Mouse (Mus musculus) layer of hippocampus, adult 9-10 months (tissue): ENCODE measurements around the gene Piwil4.
A peak's percentile ranks its signal among the peaks of the same experiment; 100 is the strongest.
"Not testable (repeated sequence)": the region's sequence is repeated elsewhere in the genome, so short reads cannot be mapped to it uniquely, and the experiment has no call there.

Source experiments
- DNase-seq: peaks from one replicate; pipeline ENCODE4 v3.0.0; 2022; ENCODE audit warnings: low spot score

Gene Piwil4

DNA sequence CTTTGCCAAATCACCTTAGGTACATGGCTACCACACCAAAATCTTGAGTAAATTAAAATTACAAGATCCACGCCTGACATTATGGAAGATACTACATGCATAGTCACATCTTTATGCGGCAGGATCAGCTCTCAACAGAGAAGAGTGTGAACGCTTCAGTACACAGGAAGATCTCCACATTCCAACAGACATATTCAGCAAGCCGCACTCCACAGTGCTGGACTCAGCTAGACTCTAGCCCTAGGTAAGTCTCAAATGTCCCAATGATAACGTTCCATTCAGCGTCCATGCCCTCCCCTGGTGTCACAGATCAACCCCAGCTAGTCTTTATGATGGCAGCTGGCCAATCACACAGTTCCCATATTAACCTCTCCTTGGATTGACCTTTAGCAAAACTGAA is 14.5 kb downstream of the Piwil4 start:
- DNase-seq = no peak

DNA sequence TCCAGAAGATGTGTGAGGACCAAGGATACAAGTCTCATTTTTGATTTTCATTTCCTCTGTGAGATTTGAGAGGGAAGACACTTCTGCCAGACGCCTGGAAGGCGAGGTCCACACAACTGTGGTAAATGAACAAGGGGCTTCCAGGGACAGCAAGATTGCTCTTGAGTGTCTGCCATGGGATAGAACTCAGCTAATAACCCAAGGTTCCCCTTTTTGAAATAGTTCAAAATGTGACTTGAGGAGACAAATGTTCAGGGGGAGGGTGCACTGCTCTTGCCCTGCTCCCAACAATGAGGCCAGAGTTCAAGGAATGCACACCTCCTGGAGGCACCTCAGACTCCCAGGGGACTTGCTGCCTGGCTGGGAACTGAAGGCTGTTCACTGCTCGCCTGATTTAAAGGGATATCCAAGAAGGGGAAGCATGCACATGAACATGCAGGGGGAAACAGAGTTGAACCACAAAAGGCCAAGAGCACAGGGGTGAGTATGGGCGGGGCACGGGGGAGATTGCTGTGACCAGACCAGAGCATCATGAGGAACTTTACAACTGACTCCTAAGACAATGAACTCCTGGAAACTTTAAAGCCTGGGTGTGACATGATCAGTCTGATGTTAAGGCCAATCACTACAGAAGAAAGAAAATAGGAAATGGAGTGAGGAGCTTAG is 15.6 kb downstream of the Piwil4 start:
- DNase-seq = no peak

DNA sequence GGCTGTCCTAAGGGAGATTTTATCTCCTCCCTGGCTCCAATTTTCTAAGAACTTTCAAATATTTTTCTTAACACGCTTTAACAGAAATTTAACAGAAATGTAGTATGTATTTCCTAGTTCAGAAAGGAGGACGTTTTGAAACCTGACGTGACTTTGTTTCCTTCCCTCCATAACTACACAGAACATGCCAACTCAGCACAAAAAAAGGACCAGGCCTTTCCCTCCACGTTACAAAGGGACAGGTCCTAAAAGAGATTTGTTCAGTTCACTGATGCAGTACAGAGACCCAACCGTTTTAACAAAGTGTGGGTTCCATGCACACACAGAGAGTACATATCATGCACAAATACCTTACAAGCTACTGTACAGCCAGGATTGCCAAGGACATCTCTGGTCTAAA is 18.9 kb downstream of the Piwil4 start:
- no peak for DNase-seq

DNA sequence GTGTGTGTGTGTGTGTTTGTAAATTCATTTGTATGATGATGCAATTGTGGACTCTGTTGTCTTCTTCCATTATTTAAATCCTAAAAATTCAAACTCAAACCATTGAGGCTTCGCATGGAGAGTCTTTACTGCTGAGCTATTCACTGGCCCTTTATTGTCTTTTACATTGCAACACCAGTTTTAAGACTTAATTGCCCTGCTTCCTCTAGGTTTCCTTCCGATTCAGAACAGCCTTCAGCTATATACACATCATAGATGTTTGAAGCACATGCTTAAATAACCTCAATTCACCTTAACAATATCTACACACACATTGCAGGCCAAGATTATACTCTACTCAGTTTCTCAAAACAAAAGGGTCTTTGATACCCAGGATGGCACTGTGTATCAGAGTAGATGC is 20.1 kb downstream of the Piwil4 start:
- DNase-seq = no peak

DNA sequence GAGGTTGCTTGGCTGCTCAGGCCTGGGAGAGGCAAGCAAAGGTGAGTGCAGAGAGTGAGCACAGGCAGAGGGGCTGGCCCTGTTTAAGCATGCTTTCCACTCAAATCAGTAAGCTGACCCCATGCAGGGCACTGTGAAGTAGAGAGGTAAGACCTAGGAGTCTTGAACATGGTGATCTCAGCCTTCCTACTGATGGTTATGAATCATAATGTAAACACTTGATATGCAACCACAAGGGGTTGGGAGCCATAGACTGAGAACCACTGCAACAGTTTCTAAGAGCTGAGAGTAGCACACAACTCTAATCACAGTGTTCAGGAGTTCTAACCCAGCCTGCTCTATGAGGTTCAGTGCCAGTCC is 22.2 kb downstream of the Piwil4 start:
- no peak for DNase-seq

DNA sequence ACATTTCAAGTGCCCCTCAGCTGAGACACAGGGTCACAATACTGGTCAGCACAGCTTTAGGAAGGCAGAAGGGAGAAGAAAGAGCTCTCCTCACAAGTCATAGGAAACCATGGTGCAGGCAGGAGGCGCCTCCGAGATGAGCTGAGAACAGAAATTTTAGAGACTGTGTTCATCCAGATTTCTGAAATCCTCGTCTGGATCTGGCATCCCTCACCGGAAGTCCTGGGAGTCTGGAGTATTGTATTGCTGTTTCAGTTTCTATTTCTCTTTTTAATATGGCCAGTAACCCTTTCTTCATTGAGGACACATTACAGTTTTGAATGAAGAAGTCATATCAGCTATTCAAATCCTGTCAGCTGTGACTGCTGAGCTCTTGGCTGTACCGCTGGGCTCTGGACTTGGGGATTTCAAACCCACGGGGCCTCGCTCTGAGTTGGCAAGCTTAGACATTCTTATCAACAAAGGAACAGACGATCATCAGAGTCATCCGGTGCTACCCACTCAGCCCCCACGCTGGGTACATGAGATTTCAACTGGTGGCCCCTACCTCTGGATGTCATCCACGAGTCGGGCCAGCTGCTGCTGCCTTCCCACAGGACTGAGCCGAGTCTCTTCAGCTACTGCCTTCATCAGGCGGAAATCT is 22.7 kb downstream of the Piwil4 start:
- DNase-seq = no peak

DNA sequence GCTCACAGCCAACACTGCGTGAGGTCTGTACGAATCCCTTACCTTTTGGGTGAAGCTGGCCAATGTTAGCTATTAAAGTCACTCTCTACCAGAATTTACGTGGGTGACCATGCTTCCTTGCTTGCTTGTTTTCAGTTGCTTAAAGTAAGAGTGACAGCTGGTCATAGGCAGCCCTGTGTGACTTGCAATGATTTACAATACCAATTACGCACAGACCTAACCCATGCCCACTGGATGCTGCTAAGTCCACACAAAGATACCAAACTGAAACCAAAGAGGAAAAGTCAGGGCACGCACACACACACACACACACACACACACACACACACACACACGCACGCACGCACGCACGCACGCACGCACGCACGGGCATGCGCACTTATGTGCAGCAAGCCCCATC is 25.3 kb downstream of the Piwil4 start:
- no peak for DNase-seq

DNA sequence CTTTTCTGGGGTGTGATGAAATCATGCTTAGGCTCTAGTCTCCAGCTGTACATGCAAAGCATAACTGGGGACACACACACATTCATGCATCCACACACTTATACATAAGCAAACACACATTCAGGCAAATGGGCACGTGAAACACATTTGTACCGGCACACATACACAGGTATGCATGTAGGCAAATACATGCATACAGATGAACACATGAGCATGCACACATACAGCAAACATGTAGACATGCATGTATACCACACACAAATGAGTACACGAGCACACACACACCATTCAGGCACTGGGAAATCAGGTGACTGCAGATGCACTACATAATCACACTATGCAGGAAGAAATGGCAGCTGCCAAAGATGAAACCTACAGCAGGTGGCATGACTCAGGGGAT is 29.6 kb downstream of the Piwil4 start:
- no peak for DNase-seq

DNA sequence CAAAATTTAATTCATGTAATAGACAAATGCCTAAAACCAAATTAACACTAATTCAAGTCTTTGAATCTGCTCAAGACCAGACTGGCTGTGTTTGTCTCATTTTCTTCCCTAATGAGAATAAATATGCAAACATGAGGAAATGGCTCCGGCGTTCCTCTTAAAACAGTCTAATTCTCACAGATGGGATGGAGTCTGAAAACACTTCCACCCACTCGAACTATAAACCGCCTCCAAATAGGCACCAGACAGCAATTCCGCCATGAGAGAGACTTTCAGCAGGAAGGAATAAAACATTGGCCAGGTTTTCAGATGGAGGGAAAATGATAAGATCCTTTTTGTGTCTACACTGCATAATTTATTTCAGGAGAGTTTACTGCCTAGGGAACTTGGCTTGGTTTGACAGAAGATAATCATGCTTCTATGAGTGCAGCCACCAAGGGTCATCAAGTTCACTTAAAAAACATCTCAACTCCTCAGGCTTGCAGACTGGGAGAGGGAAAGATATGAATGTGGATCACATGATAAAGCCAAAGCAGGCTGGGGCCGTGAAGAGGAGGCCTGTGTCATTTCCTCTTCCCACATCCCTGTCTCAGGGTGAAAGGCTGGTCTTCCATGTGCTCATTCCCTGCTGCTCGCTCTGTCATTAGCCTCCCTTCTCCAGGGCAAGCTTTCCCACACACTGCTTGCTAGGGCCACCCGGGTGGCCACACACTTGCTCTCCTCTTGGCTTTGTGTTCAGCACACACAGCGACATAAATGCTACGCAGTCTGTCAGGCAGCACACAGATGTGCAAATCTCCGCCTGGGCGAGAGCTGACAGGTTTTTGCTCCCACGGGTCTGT is 35.0 kb downstream of the Piwil4 start:
- DNase-seq = peak; percentile 38

DNA sequence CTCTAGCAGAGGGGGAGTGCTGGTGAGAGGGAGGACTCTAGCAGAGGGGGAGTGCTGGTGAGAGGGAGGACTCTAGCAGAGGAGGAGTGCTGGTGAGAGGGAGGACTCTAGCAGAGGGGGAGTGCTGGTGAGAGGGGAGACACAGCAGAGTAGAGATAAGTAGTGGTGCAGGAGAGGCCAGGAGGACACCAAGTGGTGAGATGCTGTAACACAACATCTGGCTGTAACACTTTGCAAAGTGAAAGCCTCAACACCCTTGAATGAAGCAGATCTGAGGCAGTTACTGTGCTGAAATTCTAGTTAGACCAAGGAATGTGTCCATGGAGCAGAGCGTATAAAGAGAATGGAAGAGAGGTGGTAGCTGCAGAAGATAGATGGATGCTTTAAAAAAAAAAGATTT is 39.7 kb downstream of the Piwil4 start:
- DNase-seq = not testable (repeated sequence)

DNA sequence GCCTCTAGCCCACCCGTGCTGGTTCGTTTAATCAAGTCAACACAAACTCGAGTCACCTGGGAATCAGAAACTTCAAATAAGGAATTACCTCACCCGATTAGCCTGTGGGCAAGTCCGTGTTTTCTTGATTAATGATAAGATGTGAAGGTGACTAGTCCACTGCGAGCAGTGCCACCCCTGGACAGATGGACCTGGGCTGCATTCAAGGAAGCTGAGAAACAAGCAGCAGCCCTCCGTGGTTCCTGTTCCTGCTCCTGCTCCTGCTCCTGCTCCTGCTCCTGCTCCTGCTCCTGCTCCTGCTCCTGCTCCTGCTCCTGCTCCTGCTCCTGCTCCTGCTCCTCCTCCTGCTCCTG is 41.3 kb downstream of the Piwil4 start:
- DNase-seq = no peak

DNA sequence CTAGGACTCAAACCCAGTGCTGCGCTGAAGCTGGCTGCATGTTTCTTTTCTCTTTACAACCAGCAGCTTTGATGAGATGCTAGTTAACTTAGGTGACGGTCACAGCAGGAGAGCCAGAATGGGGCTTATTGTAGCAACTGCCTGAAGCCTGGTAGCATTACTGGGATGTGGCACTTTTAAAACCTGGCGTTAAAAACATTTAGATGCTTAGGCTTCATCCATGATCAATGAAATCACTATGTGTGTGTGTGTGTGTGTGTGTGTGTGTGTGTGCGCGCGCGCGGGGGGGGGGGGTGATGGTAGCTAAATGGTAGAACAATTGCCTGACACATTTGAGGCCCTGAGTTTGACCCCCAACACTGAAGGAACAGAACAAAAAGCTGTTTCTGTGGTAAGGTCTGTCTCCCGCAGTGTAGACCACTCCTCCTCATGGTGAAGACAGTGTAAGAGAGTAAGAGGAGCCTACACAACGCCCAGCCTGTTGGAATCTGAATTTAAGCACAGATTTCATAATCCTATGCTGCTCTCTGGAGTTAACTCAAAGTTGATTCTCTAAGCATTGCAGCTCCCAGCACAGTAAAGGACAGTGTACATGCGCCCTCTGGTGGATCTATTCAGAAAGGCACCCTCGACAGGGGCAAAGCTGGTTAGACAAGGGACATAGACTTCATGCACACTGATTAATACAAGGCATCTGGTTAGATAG is 41.8 kb downstream of the Piwil4 start:
- DNase-seq = peak; percentile 96

DNA sequence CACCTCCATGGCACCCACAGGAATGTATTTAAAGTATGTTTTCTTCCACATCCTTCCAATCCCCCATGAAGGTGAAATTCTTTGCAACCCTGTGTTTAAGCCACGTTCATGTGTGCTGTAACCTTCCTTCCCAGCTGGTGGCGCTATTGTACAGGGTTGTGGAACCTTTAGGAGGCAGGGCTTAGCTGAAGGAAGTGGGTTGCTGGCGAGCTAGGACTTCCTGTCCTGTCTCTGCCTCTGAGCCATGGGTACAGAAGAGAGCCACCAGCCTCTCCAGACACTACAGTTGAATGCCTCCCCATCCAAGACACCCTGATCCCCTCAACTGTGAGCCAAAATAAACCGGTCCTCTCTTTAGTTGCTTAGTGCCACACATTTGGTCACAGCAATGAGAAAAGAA is 42.6 kb downstream of the Piwil4 start:
- DNase-seq = no peak

DNA sequence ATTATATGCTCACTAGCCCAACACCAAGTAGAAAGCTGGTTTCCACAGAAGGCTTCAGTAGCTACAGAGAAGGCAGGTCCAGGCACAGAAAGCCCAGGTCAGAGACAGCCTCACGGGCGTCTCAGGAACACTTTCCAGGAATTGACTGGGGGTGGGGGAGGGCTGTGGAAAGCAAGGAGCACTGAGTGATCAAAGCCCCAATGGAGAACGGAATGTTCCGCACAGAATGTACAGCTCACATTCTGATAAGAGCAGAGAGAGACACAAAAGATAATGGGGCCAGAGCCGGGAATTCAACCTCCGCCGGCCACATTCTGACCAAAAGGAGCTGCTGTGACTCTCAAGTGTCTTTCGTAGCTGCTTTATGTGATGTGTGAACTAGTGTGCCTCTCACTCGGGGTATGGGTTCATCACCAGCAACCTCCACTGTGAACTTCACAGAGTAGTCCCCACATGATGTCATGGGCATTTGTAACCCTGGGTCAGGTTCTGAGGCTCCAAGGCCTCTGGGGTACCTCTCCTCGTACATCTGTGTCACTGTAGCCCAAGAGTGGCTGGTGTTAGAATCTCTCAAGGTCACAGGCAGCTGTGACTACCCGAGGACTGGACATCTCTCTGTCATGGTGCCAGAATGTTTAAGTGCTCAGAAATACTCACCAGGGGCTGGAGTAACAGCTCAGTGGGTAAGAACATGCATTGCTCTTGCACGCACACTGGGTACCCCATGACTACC is 51.0 kb downstream of the Piwil4 start:
- DNase-seq = no peak

DNA sequence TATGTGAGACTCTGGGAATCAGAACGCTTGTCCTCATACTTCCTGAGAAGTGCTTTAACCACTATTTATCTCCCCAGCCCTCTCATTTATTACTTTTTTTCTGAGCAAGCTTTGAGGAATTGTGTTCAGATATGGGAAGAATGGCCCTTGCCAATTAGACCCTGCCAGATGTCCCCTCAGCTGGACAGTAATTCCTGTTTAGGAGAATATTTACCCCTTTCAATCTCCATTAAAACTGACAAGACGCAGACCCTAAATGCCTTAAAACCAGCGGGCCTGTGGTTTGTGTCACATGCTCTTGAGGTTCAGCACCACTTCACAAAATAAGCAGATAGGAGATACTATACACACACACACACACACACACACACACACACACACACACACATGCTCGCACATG is 56.2 kb downstream of the Piwil4 start:
- no peak for DNase-seq

DNA sequence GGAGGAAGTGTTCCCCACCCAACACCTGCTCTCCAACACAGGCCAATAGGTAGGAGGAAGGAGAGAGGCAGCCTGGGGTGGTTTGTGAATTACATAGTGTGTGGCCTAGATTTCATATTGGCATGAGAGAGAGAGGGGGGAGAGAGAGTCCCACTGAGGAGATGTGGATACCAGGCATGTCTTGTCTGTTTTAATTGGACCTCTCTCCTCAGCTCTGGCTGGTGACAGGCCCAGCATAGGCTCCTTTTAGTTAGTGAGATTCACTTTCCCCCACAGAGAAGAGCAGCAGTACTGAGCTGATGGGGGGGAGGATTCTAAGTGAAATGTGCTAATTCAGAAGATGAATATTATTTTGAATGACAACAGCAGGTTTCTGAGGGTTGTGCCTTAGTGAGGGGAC is 57.8 kb downstream of the Piwil4 start:
- no peak for DNase-seq

DNA sequence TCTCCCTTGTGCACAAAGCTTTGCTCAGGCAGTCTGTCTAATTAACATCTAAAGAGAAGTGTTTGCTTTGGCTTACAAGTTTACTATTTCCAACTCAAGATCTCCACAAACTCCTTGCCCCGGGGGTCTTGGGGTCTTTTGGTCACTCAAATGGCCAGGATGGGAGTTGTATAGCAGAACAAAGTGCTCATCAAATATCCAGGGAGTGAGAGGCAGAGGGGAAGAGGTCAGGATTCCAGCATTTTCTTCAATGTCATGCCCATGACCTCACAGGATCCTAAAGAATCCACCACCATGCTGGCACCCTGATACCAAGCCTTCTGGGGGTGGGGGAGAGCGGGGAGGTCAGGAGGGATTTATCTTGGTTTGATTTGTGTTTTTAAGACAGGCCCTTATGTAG is 59.9 kb downstream of the Piwil4 start:
- no peak for DNase-seq

DNA sequence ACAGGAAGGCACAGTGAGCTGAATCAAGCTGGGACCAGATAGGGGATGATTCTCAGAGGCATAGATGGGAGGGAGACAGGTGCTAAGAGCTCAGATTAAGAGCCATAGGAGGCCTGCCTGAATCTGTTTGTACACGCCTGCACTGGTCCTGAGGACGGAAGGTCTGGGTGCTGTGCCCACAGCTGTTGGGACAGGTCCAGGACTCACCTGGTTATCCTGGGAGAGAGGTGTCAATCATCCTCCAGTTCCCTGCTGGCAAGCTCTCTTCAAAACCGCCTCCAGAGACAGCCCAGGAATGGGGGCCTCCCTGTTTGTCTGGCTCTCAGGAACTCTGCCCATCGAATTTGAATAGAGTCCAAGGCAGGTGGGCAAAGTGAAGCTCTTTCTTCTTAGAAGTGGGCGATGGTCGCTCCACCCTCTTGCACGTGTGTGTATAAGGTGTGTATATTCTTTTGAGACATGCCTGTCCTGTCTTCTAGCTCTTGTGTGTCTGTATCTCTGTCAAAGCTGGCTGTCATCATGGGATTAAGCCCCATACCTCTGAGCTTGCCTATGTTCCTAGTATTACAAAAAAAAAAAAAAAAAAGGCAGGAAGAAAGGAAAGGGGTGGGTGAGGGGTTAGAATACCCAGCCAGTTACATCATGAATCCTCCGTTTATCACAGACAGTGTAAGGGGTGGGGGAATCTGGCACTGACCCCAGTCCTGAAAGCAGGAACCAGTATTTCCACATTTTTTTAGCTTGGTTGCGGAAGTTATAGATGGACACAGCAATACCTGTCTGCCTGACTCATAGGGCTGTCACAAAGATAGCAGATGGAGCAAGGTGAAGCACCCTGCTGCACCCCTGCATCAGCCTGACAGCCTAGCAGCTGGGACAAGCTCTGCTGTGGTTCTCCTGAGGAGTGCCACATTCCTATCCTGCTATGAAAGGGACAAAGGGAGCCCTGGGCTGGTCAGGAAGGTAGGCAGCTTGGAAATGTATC is 64.5 kb downstream of the Piwil4 start:
- DNase-seq = no peak

DNA sequence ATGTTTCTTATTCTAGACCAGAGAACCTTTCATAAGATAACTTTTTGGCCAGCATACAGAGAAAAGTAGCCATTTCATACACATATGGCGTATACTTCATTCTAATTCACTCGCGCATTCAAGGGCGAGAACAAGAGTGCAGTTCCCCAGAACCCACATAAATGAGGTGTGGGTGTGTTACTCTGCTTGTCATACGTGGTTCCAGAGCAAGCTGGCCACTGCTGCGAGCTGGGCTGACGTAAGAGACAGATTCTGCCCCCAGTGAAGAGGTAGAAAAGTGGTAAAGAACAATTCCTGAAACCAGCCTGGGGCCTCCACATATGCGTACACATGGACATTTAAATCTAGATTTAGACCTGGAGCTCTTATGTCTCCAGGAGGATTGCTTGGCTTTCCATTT is 66.0 kb downstream of the Piwil4 start:
- DNase-seq = no peak

DNA sequence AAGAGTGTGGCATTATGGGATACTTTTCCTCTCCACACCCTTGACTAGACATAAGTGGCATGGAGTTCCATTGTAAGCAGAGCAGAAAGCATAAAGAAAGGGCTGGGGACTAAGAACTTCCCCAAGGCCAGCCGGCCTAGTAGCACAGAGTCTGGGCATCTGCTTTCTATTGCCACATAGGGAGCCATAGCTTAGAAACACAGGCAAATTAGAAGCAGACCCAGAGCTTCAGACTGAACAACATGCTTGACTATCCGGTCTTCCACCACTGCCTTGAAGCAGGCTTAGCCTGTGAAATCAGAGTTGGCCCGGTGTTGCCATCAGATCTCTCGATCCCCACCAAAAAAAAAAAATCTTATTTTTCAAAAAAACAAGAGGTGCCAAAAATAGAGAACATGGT is 67.4 kb downstream of the Piwil4 start:
- DNase-seq = no peak

DNA sequence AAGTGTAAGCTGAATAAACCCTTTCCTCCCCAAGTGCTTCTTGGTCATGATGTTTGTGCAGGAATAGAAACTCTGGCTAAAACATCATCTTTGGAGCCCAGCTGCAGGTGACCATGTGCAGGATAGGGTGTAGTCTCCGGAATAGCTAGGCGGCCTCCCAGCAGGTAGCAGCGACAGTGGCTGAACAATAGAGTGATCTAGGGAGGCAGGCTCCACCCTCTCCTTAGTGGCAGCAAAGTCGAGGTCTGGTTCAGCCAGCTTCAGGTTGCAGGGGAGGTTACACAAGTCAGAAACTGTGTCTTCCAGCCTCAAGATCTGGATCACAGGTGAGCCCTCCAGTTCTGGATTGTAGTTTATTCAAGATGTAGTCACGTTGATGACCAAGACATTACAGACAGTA is 68.6 kb downstream of the Piwil4 start:
- not testable (repeated sequence) for DNase-seq
